Mouse (Mus musculus) intestine, postnatal 0 days (tissue): ENCODE results near the gene Vps39. TPM values are rescaled to one million over a fixed set of nuclear protein-coding genes. Genes with fewer than 3 reads are reported as not detected.

ENCODE experiments used
- ATAC-seq: fragments of 200-750 bp; cut with Nextera tagmentation; 2 replicates; pipeline ENCODE4 v1.8.0; 2017; ENCODE audit warnings: mild to moderate bottlenecking, moderate TSS enrichment, moderate library complexity
- H3K27ac ChIP-seq: fragments of 300-500 bp; sonication (generic); 2 replicates; pipeline ENCODE4 v1.5.1; 2014; ENCODE audit warnings: mild to moderate bottlenecking, low read depth, low read length, moderate library complexity
- H3K27me3 ChIP-seq: fragments of 300-500 bp; sonication (generic); replicated peaks from 2 replicates; pipeline ENCODE4 v1.6.1; 2014; ENCODE audit warnings: low read length, mixed read lengths; ENCODE audit not compliant: control insufficient read depth, insufficient read depth
- H3K36me3 ChIP-seq: fragments of 300-500 bp; sonication (generic); 2 replicates; pipeline ENCODE4 v1.6.1; 2014; ENCODE audit warnings: mild to moderate bottlenecking, moderate library complexity; ENCODE audit not compliant: control insufficient read depth, insufficient read depth
- H3K4me1 ChIP-seq: fragments of 300-500 bp; sonication (generic); replicated peaks from 2 replicates; pipeline ENCODE4 v1.6.1; 2014; ENCODE audit warnings: antibody characterized with exemption, low read length, mixed read lengths; ENCODE audit not compliant: control insufficient read depth, insufficient read depth
- H3K4me2 ChIP-seq: fragments of 300-500 bp; sonication (generic); replicated peaks from 2 replicates; pipeline ENCODE4 v1.6.1; 2014; ENCODE audit warnings: low read depth, mild to moderate bottlenecking, moderate library complexity
- H3K4me3 ChIP-seq: fragments of 300-500 bp; sonication (generic); 2 replicates; pipeline ENCODE4 v1.5.1; 2014; ENCODE audit warnings: low read depth, low read length
- H3K9ac ChIP-seq: fragments of 300-500 bp; sonication (generic); 2 replicates; pipeline ENCODE4 v1.6.1; 2014; ENCODE audit warnings: mild to moderate bottlenecking, low read depth, low read length
- H3K9me3 ChIP-seq: fragments of 300-500 bp; sonication (generic); 2 replicates; pipeline ENCODE4 v1.6.1; 2016; ENCODE audit warnings: mixed run types; ENCODE audit not compliant: control insufficient read depth
- CTCF ChIP-seq: sonication (generic); IDR thresholded peaks from 2 replicates; pipeline ENCODE4 v1.5.1; 2016; ENCODE audit warnings: low read depth, mild to moderate bottlenecking, control low read depth, antibody characterized with exemption, moderate library complexity
- WGBS: fragments of 180-500 bp; shearing (Covaris S2); extraction: QIAGEN DNeasy Blood & Tissue Kit; methylation state at CpG from one replicate; pipeline ENCODE4 v1.1.7; 2014; 5-methylcytosine and 5-hydroxymethylcytosine counted together
- polyA plus RNA-seq: library from polyadenylated mRNA; unstranded; fragments of >200 nt; fragmentation: Nextera tagmentation; extraction: Ambion mirVana; gene quantifications from 2 replicates; pipeline ENCODE4 v1.2.1, GENCODE M21; 2015

Gene Vps39
- polyA plus RNA-seq, 1 experiment from 2014 or later, result 12.8 TPM

- ATAC-seq, result no peak
- 75% methylated on average over 9 of the region's 9 CpGs for WGBS
- TF ChIP-seq CTCF, result no peak
- 0 out of 2 replicates have a peak, but pooled peaks cover 7% of the 10 kb centered on the region for H3K4me1 ChIP-seq
- no peak overlapping the region for H3K4me3 ChIP-seq
- H3K9ac ChIP-seq, result no peak overlapping the region
- no peak overlapping the region for H3K27ac ChIP-seq
- no peaks in the 10 kb centered on the region for H3K27me3 ChIP-seq
- peaks cover 62% of the 10 kb centered on the region for H3K36me3 ChIP-seq
- no peak overlapping the region for H3K4me2 ChIP-seq
- H3K9me3 ChIP-seq, result no peaks in the 10 kb centered on the region
Observed at GRCm38 (mm10) chr2:120348120-120348519, 4.8 kb downstream of the Vps39 start.

- no peak for ATAC-seq
- no peak overlapping the region for H3K4me2 ChIP-seq
- no peak overlapping the region for H3K9ac ChIP-seq
- no peaks in the 10 kb centered on the region for H3K27me3 ChIP-seq
- H3K9me3 ChIP-seq, result no peaks in the 10 kb centered on the region
- TF ChIP-seq CTCF, result no peak
- peaks cover 82% of the 10 kb centered on the region for H3K36me3 ChIP-seq
- no peaks in the 10 kb centered on the region for H3K4me1 ChIP-seq
- 100% methylated on average over 1 of the region's 1 CpGs for WGBS
- H3K27ac ChIP-seq, result no peak overlapping the region
- no peak overlapping the region for H3K4me3 ChIP-seq
Observed at GRCm38 (mm10) chr2:120341741-120342140, 11.2 kb downstream of the Vps39 start.

- peak; percentile 38; the same call in 1 of the 2 replicates for ATAC-seq
- H3K36me3 ChIP-seq, result peaks cover 73% of the 10 kb centered on the region
- H3K9me3 ChIP-seq, result no peaks in the 10 kb centered on the region
- H3K27me3 ChIP-seq, result no peaks in the 10 kb centered on the region
- no peak overlapping the region for H3K27ac ChIP-seq
- H3K4me2 ChIP-seq, result no peak overlapping the region
- TF ChIP-seq CTCF, result peak; percentile 63
- 42% methylated on average over 2 of the region's 2 CpGs for WGBS
- H3K4me3 ChIP-seq, result no peak overlapping the region
- no peak overlapping the region for H3K9ac ChIP-seq
- H3K4me1 ChIP-seq, result no peaks in the 10 kb centered on the region
Observed at GRCm38 (mm10) chr2:120337886-120338285, 15.1 kb downstream of the Vps39 start.

GRCm38 (mm10) chr2:120331575-120331974, 21.4 kb downstream of the Vps39 start:
- no peaks in the 10 kb centered on the region for H3K27me3 ChIP-seq
- H3K4me3 ChIP-seq, result no peak overlapping the region

DNA sequence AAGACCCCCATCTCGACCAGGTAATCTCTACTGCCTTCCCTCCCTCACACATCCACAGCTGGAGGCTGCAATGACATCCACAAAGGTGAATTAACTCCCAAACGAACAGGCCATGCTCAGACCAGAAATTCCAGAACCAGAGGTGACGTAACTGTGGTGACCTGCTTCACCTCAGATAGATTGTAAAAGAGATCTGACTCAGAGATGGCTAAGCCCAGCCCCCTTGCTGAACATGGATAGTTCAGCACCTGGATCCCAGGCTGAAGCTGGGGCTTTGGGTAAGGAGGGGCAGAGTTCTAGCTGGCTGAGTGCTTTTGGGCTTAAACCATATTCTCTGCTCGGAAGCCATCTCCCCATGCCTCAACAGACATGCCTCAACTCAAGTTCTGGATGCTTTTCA, 37.9 kb downstream of the Vps39 start:
- H3K4me2 ChIP-seq, result no peak overlapping the region
- H3K4me1 ChIP-seq, result no peaks in the 10 kb centered on the region; the same call in 1 of the 2 replicates
- no peak overlapping the region for H3K9ac ChIP-seq
- H3K36me3 ChIP-seq, result peaks cover 37% of the 10 kb centered on the region
- whole genome bisulfite sequencing, result 49% methylated on average over 4 of the region's 4 CpGs
- no peak for TF ChIP-seq CTCF
- no peaks in the 10 kb centered on the region for H3K9me3 ChIP-seq
- no peak overlapping the region for H3K27ac ChIP-seq
- peak; percentile 42; the same call in 1 of the 2 replicates for ATAC-seq
- no peaks in the 10 kb centered on the region for H3K27me3 ChIP-seq
- H3K4me3 ChIP-seq, result no peak overlapping the region

More at GRCm38 (mm10) chr2:120331575-120331974, 21.4 kb downstream of the Vps39 start:
- H3K27ac ChIP-seq, result no peak overlapping the region
- no peak for TF ChIP-seq CTCF
- H3K9ac ChIP-seq, result no peak overlapping the region
- no peak overlapping the region for H3K4me2 ChIP-seq
- no peak for ATAC-seq
- H3K4me1 ChIP-seq, result no peaks in the 10 kb centered on the region
- H3K9me3 ChIP-seq, result no peaks in the 10 kb centered on the region
- H3K36me3 ChIP-seq, result peaks cover 77% of the 10 kb centered on the region
- 79% methylated on average over 4 of the region's 4 CpGs for WGBS

DNA sequence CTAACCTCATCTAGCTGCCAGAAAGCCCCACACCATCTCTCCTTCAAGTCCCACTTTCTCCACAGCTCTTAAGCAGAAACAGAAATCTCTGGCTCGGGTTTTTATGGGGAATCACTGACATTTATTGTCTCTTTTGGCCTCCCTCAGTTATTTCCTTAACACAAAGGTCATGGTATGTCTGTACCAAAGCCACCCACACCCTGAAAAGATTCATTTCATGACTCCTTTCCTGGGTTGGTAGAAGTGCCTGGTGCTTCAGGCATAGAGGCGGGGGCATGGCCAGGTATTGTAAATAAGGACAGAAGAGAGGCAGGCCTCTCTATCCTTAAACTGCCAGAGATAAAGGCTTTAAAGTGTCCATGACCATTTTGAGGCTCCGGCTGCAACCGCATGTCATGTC, 38.5 kb downstream of the Vps39 start:
- Histone ChIP-seq H3K27ac (no peak overlapping the region), H3K4me3 (no peak overlapping the region), H3K36me3 (peaks cover 34% of the 10 kb centered on the region), H3K9ac (no peak overlapping the region), H3K9me3 (no peaks in the 10 kb centered on the region), H3K4me2 (no peak overlapping the region), H3K27me3 (no peaks in the 10 kb centered on the region), H3K4me1 (no peaks in the 10 kb centered on the region; the same call in 1 of the 2 replicates)
- 66% methylated on average over 4 of the region's 4 CpGs for WGBS
- no peak for TF ChIP-seq CTCF
- no peak; the same call in 1 of the 2 replicates for ATAC-seq

GRCm38 (mm10) chr2:120313976-120314375, 39.0 kb downstream of the Vps39 start, which contains the start of gene Pla2g4f:
Gene Pla2g4f, minus strand, starts transcription at chr2:120314165.
- Histone ChIP-seq H3K27me3 (no peaks in the 10 kb centered on the region), H3K27ac (no peak within 1 kb of the TSS; the same call in 1 of the 2 replicates), H3K36me3 (peaks cover 29% of the 10 kb centered on the region), H3K4me2 (no peak within 1 kb of the TSS), H3K9me3 (no peaks in the 10 kb centered on the region), H3K4me1 (no peaks in the 10 kb centered on the region; the same call in 1 of the 2 replicates), H3K9ac (no peak within 1 kb of the TSS), H3K4me3 (no peak within 1 kb of the TSS)
- WGBS, result 35% methylated on average over 3 of the region's 3 CpGs
- TF ChIP-seq CTCF, result no peak
- no peak for ATAC-seq
